Mouse (Mus musculus): ENCODE results near the gene Ost4.

DNA sequence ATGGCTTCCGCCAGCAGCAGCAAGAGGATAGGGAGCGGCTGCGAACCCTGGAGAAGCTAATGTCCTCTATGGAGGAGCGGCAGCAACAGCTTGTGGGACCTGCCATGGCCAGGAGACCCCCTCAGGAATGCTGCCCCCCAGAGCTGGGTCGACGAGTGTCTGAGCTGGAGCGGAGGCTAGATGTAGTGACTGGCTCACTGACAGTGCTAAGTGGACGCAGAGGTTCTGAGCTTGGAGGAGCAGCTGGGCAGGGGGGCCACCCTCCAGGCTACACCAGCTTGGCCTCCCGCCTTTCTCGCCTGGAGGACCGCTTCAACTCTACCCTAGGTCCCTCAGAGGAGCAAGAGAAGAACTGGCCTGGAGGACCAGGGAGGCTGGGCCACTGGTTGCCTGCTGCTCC lies 9.8 kb upstream of the Ost4 start:
- TF ChIP-seq CTCF (IDR thresholded peaks at IDR 0.05; ENCODE audit: low read depth, low read length), result no peak
- no peak for TF ChIP-seq GATA1 (IDR thresholded peaks at IDR 0.05; ENCODE audit: borderline replicate concordance, low read length)
- TF ChIP-seq TAL1 (conservative IDR thresholded peaks at IDR 0.05; ENCODE audit: low read depth, low read length), result no peak
- TF ChIP-seq POLR2AphosphoS5 (IDR thresholded peaks at IDR 0.05; ENCODE audit: insufficient replicate concordance, low read depth, low read length), result no peak
- TF ChIP-seq GATA2 (IDR thresholded peaks at IDR 0.05; ENCODE audit: borderline replicate concordance, low read depth, low read length), result no peak

All from G1E (cell line).